Mouse (Mus musculus) ovary, adult 2 months (tissue): ENCODE data around the gene Wnt4. TPM values are rescaled to one million over a fixed set of nuclear protein-coding genes. Genes with fewer than 3 reads are reported as not detected.

Experiments used
- polyA plus RNA-seq: library from polyadenylated mRNA; depleted of rRNA; stranded (reverse); fragments of >200 nt; gene quantifications from 2 replicates; pipeline ENCODE4 v1.2.3, GENCODE M21; 2012; rRNA removed

Wnt4 gene
- 49.4 and 57.4 TPM in 2 replicates for polyA plus RNA-seq

DNA sequence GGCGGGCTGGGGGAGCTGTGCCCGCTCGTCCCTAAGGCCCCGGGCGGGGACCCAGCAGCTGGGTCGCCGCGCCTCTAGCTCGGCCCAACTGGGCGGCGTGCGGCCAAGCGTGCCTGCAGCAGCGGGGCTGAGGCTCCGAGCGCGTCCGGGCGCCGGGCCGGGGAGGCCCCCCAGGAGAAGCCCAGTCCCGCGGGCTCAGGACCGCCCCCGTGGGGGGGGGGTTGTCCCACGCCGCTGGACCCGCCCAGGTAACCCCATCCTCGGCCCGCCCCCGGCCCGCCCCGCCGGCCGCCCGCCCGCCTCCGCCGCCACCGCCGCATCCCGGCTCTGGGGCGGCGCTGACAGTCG lies at the start of gene Wnt4:
Gene Wnt4, plus strand, starts transcription at position 324 of the 348 bp plus-strand sequence.

Other genes starting within 250 kb of the Wnt4 start
- 20.4 and 21.2 TPM in 2 replicates for gene Zbtb40, start 228.7 kb upstream of the Wnt4 start, polyA plus RNA-seq
- 31.1 and 38.4 TPM in 2 replicates for gene Cdc42, start 80.2 kb downstream of the Wnt4 start, polyA plus RNA-seq
- gene Cela3a, start 132.3 kb downstream of the Wnt4 start, polyA plus RNA-seq: not detected in 2 replicates
- 8.9 and 11.4 TPM in 2 replicates for gene Cela3b, start 153.1 kb downstream of the Wnt4 start, polyA plus RNA-seq
- gene 1700013G24Rik, start 175.8 kb downstream of the Wnt4 start, polyA plus RNA-seq: not detected in 2 replicates
- 94.9 and 98.1 TPM in 2 replicates for gene Hspg2, start 191.3 kb downstream of the Wnt4 start, polyA plus RNA-seq